Mouse (Mus musculus) thymus, adult 2 months (tissue): ENCODE data around the gene Mras.

Experiments
- CTCF ChIP-seq: fragments of 200-500 bp; IDR thresholded peaks from 2 replicates; pipeline ENCODE4 v1.5.1; 2012; ENCODE audit warnings: mild to moderate bottlenecking, control low read depth, low read length, moderate library complexity, borderline replicate concordance; ENCODE audit not compliant: control insufficient read depth, poor library complexity, insufficient read depth; ENCODE audit errors: extremely low read depth
- POLR2A ChIP-seq: fragments of 200-500 bp; IDR thresholded peaks from 2 replicates; pipeline ENCODE4 v1.6.1; 2012; ENCODE audit warnings: mild to moderate bottlenecking, low read length, control low read depth, moderate library complexity; ENCODE audit not compliant: control insufficient read depth, poor library complexity, insufficient read depth; ENCODE audit errors: extremely low read depth

GRCm38 (mm10) chr9:99341600-99341999, 95.6 kb downstream of the Mras start:
- TF ChIP-seq POLR2A (no peak), CTCF (no peak)
